Mouse (Mus musculus) E14TG2a.4 (cell line): ENCODE data around the gene Prmt3.

Source experiments
- CTCF ChIP-seq: conservative IDR thresholded peaks from 2 replicates; pipeline ENCODE4 v1.5.1; 2014; ENCODE audit warnings: low read length
- NANOG ChIP-seq: IDR thresholded peaks from 2 replicates; pipeline ENCODE4 v1.6.1; 2014; ENCODE audit warnings: borderline replicate concordance, low read length, mixed read lengths
- POU5F1 ChIP-seq: IDR thresholded peaks from 2 replicates; pipeline ENCODE4 v1.6.1; 2014; ENCODE audit warnings: low read length, borderline replicate concordance

DNA sequence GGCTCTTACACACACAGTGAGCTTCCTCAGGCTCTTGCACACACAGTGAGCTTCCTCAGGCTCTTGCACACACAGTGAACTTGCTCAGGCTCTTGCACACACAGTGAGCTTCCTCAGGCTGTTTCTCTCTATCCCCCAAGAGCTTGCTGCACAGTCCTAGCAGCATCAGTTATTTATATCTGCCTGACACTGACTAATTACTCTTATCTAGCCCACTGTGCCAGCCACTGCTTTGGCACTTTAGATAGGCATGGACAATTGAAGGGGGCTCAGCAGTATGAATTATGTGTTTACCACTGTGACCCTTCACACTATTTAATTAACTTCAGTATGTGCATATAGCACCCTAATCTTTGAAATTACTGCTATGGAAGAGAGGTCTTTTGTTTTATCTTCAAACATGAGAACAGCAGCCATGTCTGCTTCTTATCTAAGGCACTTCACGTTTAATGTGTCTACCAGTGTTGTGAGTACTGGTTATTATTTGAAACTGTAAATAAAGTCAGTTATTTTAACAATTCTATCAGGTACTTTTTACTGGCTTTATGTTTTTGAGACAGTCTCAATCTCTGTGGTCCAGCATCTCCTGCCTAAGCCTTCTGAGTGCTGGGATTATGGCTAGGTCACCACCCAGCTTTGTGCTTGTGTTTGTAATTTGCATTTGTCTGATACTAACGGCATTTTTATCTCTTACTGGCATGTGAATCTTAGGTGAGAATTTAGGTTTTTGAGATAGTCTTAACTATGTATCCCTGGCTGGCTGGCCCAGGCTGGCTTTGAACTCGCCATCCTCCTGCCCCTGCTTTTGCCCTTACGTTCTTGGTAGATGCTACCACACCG is 75.4 kb downstream of the Prmt3 start:
- TF ChIP-seq CTCF (no peak), NANOG (no peak), POU5F1 (no peak)
